Mouse (Mus musculus) erythroblast, embryonic 14.5 days (primary cell): ENCODE data around the gene Exoc4.

Experiments
- GATA1 ChIP-seq: IDR thresholded peaks from 2 replicates; pipeline ENCODE4 v1.6.1; 2012; ENCODE audit warnings: low read length, inconsistent platforms, mixed read lengths
- TAL1 ChIP-seq: IDR thresholded peaks from 3 replicates; pipeline ENCODE4 v1.6.1; 2012; ENCODE audit warnings: low read length, inconsistent platforms, mixed read lengths

GRCm38 (mm10) chr6:33871286-33871685, 622.4 kb downstream of the Exoc4 start:
- TF ChIP-seq GATA1 (no peak), TAL1 (no peak)
